Mouse (Mus musculus) natural killer cell, adult 2 months (primary cell): ENCODE data around the gene Arl14.
A peak's percentile ranks its signal among the peaks of the same experiment; 100 is the strongest.
"Not testable (repeated sequence)": the region's sequence is repeated elsewhere in the genome, so short reads cannot be mapped to it uniquely, and the experiment has no call there.

Source experiments
- DNase-seq, 2 experiments: peaks; one replicate each; pipeline ENCODE4 v3.0.0; 2022; ENCODE audit warnings: low spot score in 2 of 2

Arl14 gene

GRCm38 (mm10) chr3:69213465-69213864 is 8.8 kb upstream of the Arl14 start:
- no peak for DNase-seq

GRCm38 (mm10) chr3:69214566-69214965 is 7.7 kb upstream of the Arl14 start:
- DNase-seq, result no peak

- no peak for DNase-seq
Measured at GRCm38 (mm10) chr3:69222502-69222900, 282 bp downstream of the Arl14 start.

GRCm38 (mm10) chr3:69222987-69223386 is 768 bp downstream of the Arl14 start:
- no peak for DNase-seq

- peak in 1 of 2 experiments; percentile 13 for DNase-seq
Measured at GRCm38 (mm10) chr3:69223666-69224065, 1.4 kb downstream of the Arl14 start.

- no peak for DNase-seq
Measured at GRCm38 (mm10) chr3:69225019-69225418, 2.8 kb downstream of the Arl14 start.

GRCm38 (mm10) chr3:69226496-69226895 is 4.3 kb downstream of the Arl14 start:
- DNase-seq, result no peak

GRCm38 (mm10) chr3:69228002-69228401 is 5.8 kb downstream of the Arl14 start:
- no peak for DNase-seq

- DNase-seq, result no peak
Measured at GRCm38 (mm10) chr3:69231522-69232138, 9.4 kb downstream of the Arl14 start.

GRCm38 (mm10) chr3:69233552-69234189 is 11.5 kb downstream of the Arl14 start:
- DNase-seq, result not testable (repeated sequence)

- no peak for DNase-seq
Measured at GRCm38 (mm10) chr3:69234525-69234924, 12.3 kb downstream of the Arl14 start.

- DNase-seq, result no peak
Measured at GRCm38 (mm10) chr3:69235806-69236205, 13.6 kb downstream of the Arl14 start.

GRCm38 (mm10) chr3:69236491-69236890 is 14.3 kb downstream of the Arl14 start:
- no peak for DNase-seq

- DNase-seq, result peak; percentile 41 to 66
Measured at GRCm38 (mm10) chr3:69238141-69238851, 16.1 kb downstream of the Arl14 start.

GRCm38 (mm10) chr3:69239246-69239645 is 17.0 kb downstream of the Arl14 start:
- no peak for DNase-seq

- DNase-seq, result no peak
Measured at GRCm38 (mm10) chr3:69241020-69241419, 18.8 kb downstream of the Arl14 start.

GRCm38 (mm10) chr3:69253096-69253866 is 31.1 kb downstream of the Arl14 start:
- DNase-seq, result no peak

- DNase-seq, result no peak
Measured at GRCm38 (mm10) chr3:69254676-69255075, 32.5 kb downstream of the Arl14 start.

- peak; percentile 24 to 49 for DNase-seq
Measured at GRCm38 (mm10) chr3:69257049-69257699, 35.0 kb downstream of the Arl14 start.

- DNase-seq, result no peak
Measured at GRCm38 (mm10) chr3:69263010-69263643, 40.9 kb downstream of the Arl14 start.

- DNase-seq, result not testable (repeated sequence)
Measured at GRCm38 (mm10) chr3:69264299-69264698, 42.1 kb downstream of the Arl14 start.
